Mouse (Mus musculus): Measurements from ENCODE around the gene Hist1h2bj. TPM values are rescaled to one million over a fixed set of nuclear protein-coding genes. Genes with fewer than 3 reads are reported as not detected.
"Not testable (repeated sequence)": the region's sequence is repeated elsewhere in the genome, so short reads cannot be mapped to it uniquely, and the experiment has no call there.

The Hist1h2bj gene
- polyA plus RNA-seq, 1 experiment from 2014 or later = 13.4 TPM

DNA sequence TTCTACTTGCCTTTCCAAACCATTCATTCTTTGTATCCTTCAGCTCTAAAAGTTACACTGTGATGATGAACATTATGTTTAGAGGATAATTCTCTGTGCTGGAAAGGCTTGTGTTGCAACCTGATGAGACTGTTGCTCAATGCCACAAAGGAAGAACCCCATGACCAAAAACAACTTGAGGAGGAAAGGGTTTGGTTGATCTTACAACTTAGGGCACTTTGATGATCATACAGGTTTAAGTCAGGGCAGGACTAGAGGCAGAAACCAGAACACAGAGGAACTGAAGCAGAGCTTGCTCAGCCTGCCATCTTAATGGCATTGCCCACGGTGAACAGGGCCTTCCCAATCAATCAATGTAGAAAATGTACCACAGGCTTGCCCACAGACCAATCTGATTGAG lies 18.4 kb downstream of the Hist1h2bj start:
- Histone ChIP-seq H3K4me2 (ENCODE audit: low read depth, low read length) (no peak overlapping the region), H3K4me3 (ENCODE audit: low read depth, low read length) (no peak overlapping the region), H3K27me3 (ENCODE audit: control insufficient read depth, insufficient read depth, low read depth, low read length) (no peaks in the 10 kb centered on the region), H3K9me3 (replicated peaks; ENCODE audit: control insufficient read depth, low read length) (no peaks in the 10 kb centered on the region), H3K36me3 (ENCODE audit: control insufficient read depth, insufficient read depth) (no peaks in the 10 kb centered on the region), H3K9ac (ENCODE audit: low read depth, low read length) (no peak overlapping the region), H3K4me1 (ENCODE audit: control insufficient read depth, low read depth, low read length) (no peaks in the 10 kb centered on the region), H3K27ac (ENCODE audit: low read length) (no peak overlapping the region)
- no peak for ATAC-seq (ENCODE audit: low read depth)
- WGBS (ENCODE audit: insufficient replicate concordance) = 33% methylated on average over 1 of the region's 1 CpGs

DNA sequence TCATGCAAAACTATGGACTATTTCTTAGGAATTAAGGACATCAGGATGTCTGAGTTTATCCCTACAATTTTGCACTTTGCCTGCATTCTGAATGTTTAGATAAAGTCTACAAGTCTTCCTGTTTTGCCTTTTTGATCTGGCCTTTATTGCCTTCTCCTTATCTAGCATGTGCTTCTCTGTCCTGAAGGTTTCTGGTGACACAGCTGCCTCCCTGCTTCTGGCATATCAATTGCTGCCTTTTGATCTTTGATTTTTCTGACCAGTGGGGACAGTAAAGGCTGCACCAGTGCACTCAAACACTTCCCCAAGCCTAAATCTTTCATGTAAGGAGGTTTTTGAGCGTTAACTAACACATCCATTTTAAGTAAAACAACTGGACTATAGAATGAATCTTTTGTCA lies 20.5 kb downstream of the Hist1h2bj start:
- Histone ChIP-seq H3K9me3 (replicated peaks; ENCODE audit: control insufficient read depth, low read length) (no peaks in the 10 kb centered on the region), H3K4me1 (ENCODE audit: control insufficient read depth, low read depth, low read length) (no peaks in the 10 kb centered on the region), H3K27ac (ENCODE audit: low read length) (no peak overlapping the region), H3K4me2 (ENCODE audit: low read depth, low read length) (no peak overlapping the region), H3K27me3 (ENCODE audit: control insufficient read depth, insufficient read depth, low read depth, low read length) (no peaks in the 10 kb centered on the region), H3K36me3 (ENCODE audit: control insufficient read depth, insufficient read depth) (no peaks in the 10 kb centered on the region), H3K4me3 (ENCODE audit: low read depth, low read length) (no peak overlapping the region), H3K9ac (ENCODE audit: low read depth, low read length) (no peak overlapping the region)
- WGBS (ENCODE audit: insufficient replicate concordance) = 27% methylated on average over 1 of the region's 1 CpGs
- ATAC-seq (ENCODE audit: low read depth) = no peak

DNA sequence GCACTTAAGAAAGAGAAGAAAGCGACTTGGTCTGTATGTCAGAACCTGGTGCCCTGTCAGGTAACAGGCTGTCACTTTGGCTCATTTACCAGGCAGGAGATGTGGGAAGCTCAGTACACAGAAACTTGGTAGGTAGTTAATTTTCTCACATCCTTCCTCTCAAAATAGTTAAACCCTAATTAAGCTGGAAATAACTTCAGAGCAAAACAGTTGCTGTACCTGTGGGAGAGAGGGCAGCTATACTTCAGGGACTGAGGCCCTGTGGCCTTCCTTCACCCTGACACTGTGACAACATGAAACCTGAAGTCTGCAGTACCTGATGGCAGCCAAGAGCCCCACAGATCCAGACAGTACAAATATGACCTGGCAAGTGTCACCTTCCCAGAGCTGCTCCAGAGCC lies 41.1 kb downstream of the Hist1h2bj start, which contains the start of gene Vmn1r188:
TSS of gene Vmn1r188 (plus strand) at position 301 of the 400 bp plus-strand sequence.
- not testable (repeated sequence) for H3K36me3 ChIP-seq (ENCODE audit: control insufficient read depth, insufficient read depth); H3K4me1 ChIP-seq (ENCODE audit: control insufficient read depth, low read depth, low read length); H3K9me3 ChIP-seq (replicated peaks; ENCODE audit: control insufficient read depth, low read length); ATAC-seq (ENCODE audit: low read depth); H3K4me2 ChIP-seq (ENCODE audit: low read depth, low read length); H3K27ac ChIP-seq (ENCODE audit: low read length); H3K4me3 ChIP-seq (ENCODE audit: low read depth, low read length); H3K27me3 ChIP-seq (ENCODE audit: control insufficient read depth, insufficient read depth, low read depth, low read length); H3K9ac ChIP-seq (ENCODE audit: low read depth, low read length)
- WGBS (ENCODE audit: insufficient replicate concordance) = 67% methylated on average over 1 of the region's 1 CpGs

Small RNA genes lying within 50 kb of the gene (microRNA-seq; reads per million reads assigned to microRNA genes)
- gene Gm26300 = not detected
- gene Gm44390 = not detected
- not detected for gene Gm44486

Other genes with a start within 250 kb of the Hist1h2bj start
- gene Hist1h2bq, start 233.0 kb upstream of the Hist1h2bj start, polyA plus RNA-seq (2015; fragmentation: Nextera tagmentation; extraction: Ambion mirVana) = 25.4 and 31.7 TPM in 2 replicates
- gene Hist1h2ao, start 232.7 kb upstream of the Hist1h2bj start, polyA plus RNA-seq (2015; fragmentation: Nextera tagmentation; extraction: Ambion mirVana) = 2.1 TPM in 1 of 2 replicates, not detected in the other
- gene Hist1h4m, start 231.5 kb upstream of the Hist1h2bj start, polyA plus RNA-seq (2015; fragmentation: Nextera tagmentation; extraction: Ambion mirVana) = not detected in 2 replicates
- 25.5 and 40.3 TPM in 2 replicates for gene Hist1h4n, start 211.0 kb upstream of the Hist1h2bj start, polyA plus RNA-seq (2015; fragmentation: Nextera tagmentation; extraction: Ambion mirVana)
- gene Hist1h2ap, start 209.7 kb upstream of the Hist1h2bj start, polyA plus RNA-seq (2015; fragmentation: Nextera tagmentation; extraction: Ambion mirVana) = 3,914 and 4,206 TPM in 2 replicates
- gene Hist1h2br, start 209.5 kb upstream of the Hist1h2bj start, polyA plus RNA-seq (2015; fragmentation: Nextera tagmentation; extraction: Ambion mirVana) = 24.7 and 33.6 TPM in 2 replicates
- 0.55 and 0.56 TPM in 2 replicates for gene Zfp184, start 98.1 kb upstream of the Hist1h2bj start, polyA plus RNA-seq (2015; fragmentation: Nextera tagmentation; extraction: Ambion mirVana)
- gene Pom121l2, start 62.0 kb upstream of the Hist1h2bj start, polyA plus RNA-seq (2015; fragmentation: Nextera tagmentation; extraction: Ambion mirVana) = not detected in 2 replicates
- 0.54 and 0.72 TPM in 2 replicates for gene Prss16, start 33.5 kb upstream of the Hist1h2bj start, polyA plus RNA-seq (2015; fragmentation: Nextera tagmentation; extraction: Ambion mirVana)
- gene Hist1h2ah, start 7.6 kb upstream of the Hist1h2bj start, polyA plus RNA-seq (2015; fragmentation: Nextera tagmentation; extraction: Ambion mirVana) = 13.7 and 18.8 TPM in 2 replicates
- 2.9 and 4.7 TPM in 2 replicates for gene Hist1h2bk, start 7.3 kb upstream of the Hist1h2bj start, polyA plus RNA-seq (2015; fragmentation: Nextera tagmentation; extraction: Ambion mirVana)
- gene Hist1h4i, start 1.9 kb upstream of the Hist1h2bj start, polyA plus RNA-seq (2015; fragmentation: Nextera tagmentation; extraction: Ambion mirVana) = 47.5 and 58.3 TPM in 2 replicates
- gene Hist1h2ag, start 270 bp upstream of the Hist1h2bj start, polyA plus RNA-seq (2015; fragmentation: Nextera tagmentation; extraction: Ambion mirVana) = 13.1 and 20.8 TPM in 2 replicates
- not detected in 2 replicates for gene Vmn1r188, start 41.2 kb downstream of the Hist1h2bj start, polyA plus RNA-seq (2015; fragmentation: Nextera tagmentation; extraction: Ambion mirVana)
- not detected in 2 replicates for gene Vmn1r189, start 62.6 kb downstream of the Hist1h2bj start, polyA plus RNA-seq (2015; fragmentation: Nextera tagmentation; extraction: Ambion mirVana)
- gene Vmn1r191, start 140.8 kb downstream of the Hist1h2bj start, polyA plus RNA-seq (2015; fragmentation: Nextera tagmentation; extraction: Ambion mirVana) = not detected in 2 replicates
- gene Vmn1r192, start 147.9 kb downstream of the Hist1h2bj start, polyA plus RNA-seq (2015; fragmentation: Nextera tagmentation; extraction: Ambion mirVana) = not detected in 2 replicates
- gene Vmn1r193, start 179.9 kb downstream of the Hist1h2bj start, polyA plus RNA-seq (2015; fragmentation: Nextera tagmentation; extraction: Ambion mirVana) = not detected in 2 replicates
- not detected in 2 replicates for gene Vmn1r194, start 201.0 kb downstream of the Hist1h2bj start, polyA plus RNA-seq (2015; fragmentation: Nextera tagmentation; extraction: Ambion mirVana)
- gene Vmn1r195, start 227.3 kb downstream of the Hist1h2bj start, polyA plus RNA-seq (2015; fragmentation: Nextera tagmentation; extraction: Ambion mirVana) = not detected in 2 replicates
- gene Vmn1r196, start 246.7 kb downstream of the Hist1h2bj start, polyA plus RNA-seq (2015; fragmentation: Nextera tagmentation; extraction: Ambion mirVana) = not detected in 2 replicates

All from liver, embryonic 16.5 days (tissue).